Mouse (Mus musculus): ENCODE data around the gene Luzp4. TPM values are rescaled to one million over a fixed set of nuclear protein-coding genes. Genes with fewer than 3 reads are reported as not detected.
"Not testable (repeated sequence)": the region's sequence is repeated elsewhere in the genome, so short reads cannot be mapped to it uniquely, and the experiment has no call there.

The Luzp4 gene
- not detected in 2 replicates for polyA plus RNA-seq (2015; fragmentation: Nextera tagmentation; extraction: Ambion mirVana)

GRCm38 (mm10) chrX:148857340-148857739 lies at the start of gene Luzp4:
TSS of gene Luzp4 (plus strand) at chrX:148857640.
- not testable (repeated sequence) for DNase-seq (ENCODE audit: low spot score); H3K9me3 ChIP-seq (ENCODE audit: control insufficient read depth, low read length); H3K4me3 ChIP-seq (ENCODE audit: low read depth, low read length); ATAC-seq (ENCODE audit: low FRiP score, low TSS enrichment); H3K4me2 ChIP-seq (replicated peaks; ENCODE audit: low read depth); H3K27me3 ChIP-seq (ENCODE audit: control insufficient read depth, insufficient read depth, low read length); H3K9ac ChIP-seq (ENCODE audit: low read length); H3K27ac ChIP-seq (replicated peaks); H3K4me1 ChIP-seq (replicated peaks; ENCODE audit: control insufficient read depth, insufficient read depth); H3K36me3 ChIP-seq (ENCODE audit: control insufficient read depth, insufficient read depth, low read length)
- WGBS = 75% methylated on average over 3 of the region's 6 CpGs

GRCm38 (mm10) chrX:148841801-148842200 lies 15.6 kb upstream of the Luzp4 start:
- DNase-seq (ENCODE audit: low spot score); H3K36me3 ChIP-seq (ENCODE audit: control insufficient read depth, insufficient read depth, low read length); H3K4me2 ChIP-seq (replicated peaks; ENCODE audit: low read depth); H3K4me3 ChIP-seq (ENCODE audit: low read depth, low read length); H3K9ac ChIP-seq (ENCODE audit: low read length); ATAC-seq (ENCODE audit: low FRiP score, low TSS enrichment); H3K27ac ChIP-seq (replicated peaks); H3K27me3 ChIP-seq (ENCODE audit: control insufficient read depth, insufficient read depth, low read length); H3K9me3 ChIP-seq (ENCODE audit: control insufficient read depth, low read length); H3K4me1 ChIP-seq (replicated peaks; ENCODE audit: control insufficient read depth, insufficient read depth): not testable (repeated sequence)
- 90% methylated on average over 4 of the region's 4 CpGs for WGBS

Other genes starting within 250 kb of the Luzp4 start
- gene Gm8334, start 242.5 kb upstream of the Luzp4 start, polyA plus RNA-seq (2015; fragmentation: Nextera tagmentation; extraction: Ambion mirVana) = 0.13 TPM in 1 of 2 replicates, not detected in the other
- gene Gm15127, start 194.0 kb upstream of the Luzp4 start, polyA plus RNA-seq (2015; fragmentation: Nextera tagmentation; extraction: Ambion mirVana) = not detected in 2 replicates
- not detected in 2 replicates for gene Ott, start 216.6 kb downstream of the Luzp4 start, polyA plus RNA-seq (2015; fragmentation: Nextera tagmentation; extraction: Ambion mirVana)